Mouse (Mus musculus): Measurements from ENCODE around the gene Dusp7.

The Dusp7 gene

GRCm38 (mm10) chr9:106355217-106355974 lies 13.0 kb upstream of the Dusp7 start:
- DNase-seq (ENCODE audit: low spot score), result no peak

DNA sequence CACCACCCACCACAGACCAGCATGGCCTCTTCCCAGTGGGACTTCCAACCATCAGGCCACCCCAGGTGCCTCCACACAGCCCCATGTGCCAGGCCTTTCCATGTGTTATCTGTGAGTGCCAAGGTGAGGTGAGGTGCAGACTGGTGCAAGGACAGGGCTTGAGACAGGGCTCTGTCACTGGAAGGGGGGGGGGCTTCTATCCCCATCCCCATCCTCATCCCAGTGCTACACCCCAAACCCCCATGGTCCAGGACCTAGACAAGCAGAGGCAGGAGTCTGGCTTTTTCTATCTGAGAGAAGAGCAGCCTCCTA lies 12.5 kb upstream of the Dusp7 start:
- DNase-seq (ENCODE audit: low spot score), result no peak

GRCm38 (mm10) chr9:106356323-106356844 lies 12.0 kb upstream of the Dusp7 start:
- DNase-seq (ENCODE audit: low spot score), result no peak

DNA sequence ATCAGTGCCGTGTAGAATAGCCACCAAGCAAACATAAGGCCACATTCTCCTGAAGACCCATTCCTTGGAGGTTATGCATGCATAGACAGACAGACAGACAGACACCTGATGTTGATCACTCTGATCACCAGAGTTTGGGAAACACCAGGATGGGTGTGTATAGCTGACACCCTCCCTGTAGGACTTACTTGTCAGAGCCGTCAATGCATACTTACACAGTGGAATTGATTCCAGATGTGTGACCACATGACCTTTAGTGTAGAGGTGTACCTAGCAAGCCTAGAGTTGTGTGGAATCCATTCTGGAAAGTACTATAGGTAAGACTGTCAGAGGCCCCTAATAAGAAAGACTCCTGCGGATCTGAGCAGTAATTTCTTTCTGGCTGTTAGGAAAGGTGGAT lies 11.3 kb upstream of the Dusp7 start:
- no peak for DNase-seq (ENCODE audit: low spot score)

- no peak for DNase-seq (ENCODE audit: low spot score)
Observed at GRCm38 (mm10) chr9:106359297-106359696, 9.1 kb upstream of the Dusp7 start.

- DNase-seq (ENCODE audit: low spot score), result no peak
Observed at GRCm38 (mm10) chr9:106361140-106361539, 7.3 kb upstream of the Dusp7 start.

- DNase-seq (ENCODE audit: low spot score), result no peak
Observed at GRCm38 (mm10) chr9:106365333-106365732, 3.1 kb upstream of the Dusp7 start.

- DNase-seq (ENCODE audit: low spot score), result no peak
Observed at GRCm38 (mm10) chr9:106366188-106366587, 2.2 kb upstream of the Dusp7 start.

GRCm38 (mm10) chr9:106367001-106367400 lies 1.4 kb upstream of the Dusp7 start:
- no peak for DNase-seq (ENCODE audit: low spot score)

DNA sequence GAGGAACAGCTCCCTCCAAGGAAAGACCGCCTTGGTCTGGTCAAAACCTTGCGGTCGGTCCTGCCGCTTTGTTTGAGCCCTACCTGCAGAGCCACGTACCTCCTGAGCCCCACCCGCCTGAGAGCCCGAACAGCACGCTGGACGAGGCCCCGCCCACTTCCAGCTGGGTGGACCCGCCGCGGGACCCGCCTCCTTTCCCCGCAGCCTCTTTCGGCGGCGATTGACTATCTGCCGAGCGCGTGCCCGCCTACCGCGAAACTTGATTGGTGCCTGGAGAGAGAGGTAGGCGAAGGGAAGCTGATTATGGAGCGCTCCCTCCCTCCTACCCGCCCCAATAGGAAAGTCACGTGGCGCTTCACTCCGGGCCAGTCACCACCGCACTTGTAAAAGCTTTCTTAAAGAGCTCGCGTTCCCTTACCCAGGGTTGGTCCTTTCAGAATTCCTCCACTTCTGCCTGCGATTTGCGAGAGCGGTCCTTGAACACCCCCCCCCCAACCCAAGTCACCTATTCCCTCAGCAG lies 780 bp upstream of the Dusp7 start:
- DNase-seq (ENCODE audit: low spot score), result peak; percentile 98

DNA sequence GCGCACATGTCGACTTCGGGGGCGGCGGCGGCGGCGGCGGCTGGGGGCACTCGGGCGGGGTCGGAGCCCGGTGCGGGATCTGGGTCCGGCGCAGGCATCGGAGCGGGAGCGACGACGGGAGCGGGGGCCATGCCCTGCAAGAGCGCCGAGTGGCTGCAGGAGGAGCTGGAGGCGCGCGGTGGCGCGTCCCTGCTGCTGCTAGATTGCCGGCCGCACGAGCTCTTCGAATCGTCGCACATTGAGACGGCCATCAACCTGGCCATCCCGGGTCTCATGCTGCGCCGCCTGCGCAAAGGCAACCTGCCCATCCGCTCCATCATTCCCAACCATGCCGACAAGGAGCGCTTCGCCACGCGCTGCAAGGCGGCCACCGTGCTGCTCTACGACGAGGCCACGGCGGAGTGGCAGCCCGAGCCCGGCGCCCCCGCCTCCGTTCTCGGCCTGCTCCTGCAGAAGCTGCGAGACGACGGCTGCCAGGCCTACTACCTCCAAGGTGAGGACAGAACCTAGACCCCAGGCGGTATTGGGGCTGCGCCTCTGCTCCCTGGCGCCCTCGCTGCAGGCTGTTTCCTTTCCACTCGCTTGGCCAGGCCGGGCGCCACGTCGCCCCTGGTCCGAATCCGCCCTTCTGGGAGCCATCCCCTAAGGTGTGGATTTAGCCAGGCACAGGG lies 534 bp downstream of the Dusp7 start:
- peak; percentile 49 for DNase-seq (ENCODE audit: low spot score)

DNA sequence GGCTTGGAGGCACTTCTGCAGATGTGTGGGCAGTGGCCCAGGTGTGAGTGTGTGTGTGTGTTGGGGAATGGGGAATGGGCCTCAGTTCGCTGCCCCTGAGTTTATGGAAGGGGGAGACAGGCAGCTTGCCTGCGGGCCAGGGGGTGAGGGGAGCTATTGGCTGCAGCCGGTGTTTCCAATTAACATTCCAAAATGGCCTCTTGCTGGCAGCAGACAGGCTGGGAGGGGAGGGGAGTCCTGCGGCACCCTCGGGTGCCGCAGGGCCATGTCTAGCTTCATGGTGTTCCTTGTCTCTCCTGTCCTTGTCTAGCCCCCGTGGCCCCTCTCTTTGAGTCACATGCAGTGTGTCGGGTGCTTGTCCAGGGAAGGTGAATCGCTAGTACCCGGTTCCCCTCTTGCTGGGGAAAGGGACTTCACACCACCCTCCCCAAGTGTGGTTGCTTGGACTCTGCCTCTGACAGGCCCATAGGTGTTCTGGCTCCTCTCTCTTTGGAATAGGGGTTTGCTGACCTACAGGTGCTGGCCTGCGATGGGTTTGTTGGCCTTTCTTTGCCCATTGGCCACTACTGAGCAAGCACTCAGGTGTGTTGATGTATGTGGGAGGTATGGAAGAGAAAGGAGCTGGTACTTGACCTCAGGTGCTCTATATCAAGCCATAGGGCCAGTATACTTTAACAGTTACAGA lies 1.5 kb downstream of the Dusp7 start:
- DNase-seq (ENCODE audit: low spot score), result no peak

- DNase-seq (ENCODE audit: low spot score), result peak; percentile 64
Observed at GRCm38 (mm10) chr9:106370620-106371383, 2.4 kb downstream of the Dusp7 start.

DNA sequence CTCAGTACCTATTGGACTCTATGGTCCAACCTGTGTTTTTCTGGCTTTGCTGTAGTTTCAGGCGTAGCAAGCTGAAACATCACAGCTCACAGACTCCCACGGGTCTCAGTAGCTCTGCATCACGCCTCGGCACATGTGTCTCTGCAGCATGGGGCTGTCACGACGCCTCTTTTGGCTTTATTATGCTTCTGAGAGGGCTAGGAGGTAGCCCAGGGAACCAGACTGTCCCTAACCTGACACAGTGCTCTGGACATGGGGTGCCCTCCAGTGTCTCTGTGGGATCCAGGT lies 2.9 kb downstream of the Dusp7 start:
- DNase-seq (ENCODE audit: low spot score), result no peak

DNA sequence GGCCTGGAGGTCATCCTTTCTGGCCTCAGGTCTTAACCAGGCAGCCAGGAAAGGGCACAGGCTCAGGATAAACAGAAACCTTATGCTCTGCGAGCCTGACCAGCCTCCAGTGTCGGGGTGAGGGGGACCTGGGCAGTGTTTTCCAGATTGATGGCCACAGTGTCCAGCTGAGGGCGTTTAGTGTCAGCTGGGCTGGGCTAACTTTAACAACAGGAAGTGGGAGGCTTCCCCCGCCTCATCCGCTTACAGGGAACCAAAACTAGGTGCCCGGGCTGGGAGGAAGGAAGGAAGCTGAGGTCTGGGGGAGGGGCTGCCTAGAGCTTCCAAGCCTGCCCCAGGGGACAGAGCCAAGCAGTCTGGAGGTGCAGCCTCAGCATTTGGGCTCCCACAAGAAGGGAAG lies 3.3 kb downstream of the Dusp7 start:
- DNase-seq (ENCODE audit: low spot score), result no peak

DNA sequence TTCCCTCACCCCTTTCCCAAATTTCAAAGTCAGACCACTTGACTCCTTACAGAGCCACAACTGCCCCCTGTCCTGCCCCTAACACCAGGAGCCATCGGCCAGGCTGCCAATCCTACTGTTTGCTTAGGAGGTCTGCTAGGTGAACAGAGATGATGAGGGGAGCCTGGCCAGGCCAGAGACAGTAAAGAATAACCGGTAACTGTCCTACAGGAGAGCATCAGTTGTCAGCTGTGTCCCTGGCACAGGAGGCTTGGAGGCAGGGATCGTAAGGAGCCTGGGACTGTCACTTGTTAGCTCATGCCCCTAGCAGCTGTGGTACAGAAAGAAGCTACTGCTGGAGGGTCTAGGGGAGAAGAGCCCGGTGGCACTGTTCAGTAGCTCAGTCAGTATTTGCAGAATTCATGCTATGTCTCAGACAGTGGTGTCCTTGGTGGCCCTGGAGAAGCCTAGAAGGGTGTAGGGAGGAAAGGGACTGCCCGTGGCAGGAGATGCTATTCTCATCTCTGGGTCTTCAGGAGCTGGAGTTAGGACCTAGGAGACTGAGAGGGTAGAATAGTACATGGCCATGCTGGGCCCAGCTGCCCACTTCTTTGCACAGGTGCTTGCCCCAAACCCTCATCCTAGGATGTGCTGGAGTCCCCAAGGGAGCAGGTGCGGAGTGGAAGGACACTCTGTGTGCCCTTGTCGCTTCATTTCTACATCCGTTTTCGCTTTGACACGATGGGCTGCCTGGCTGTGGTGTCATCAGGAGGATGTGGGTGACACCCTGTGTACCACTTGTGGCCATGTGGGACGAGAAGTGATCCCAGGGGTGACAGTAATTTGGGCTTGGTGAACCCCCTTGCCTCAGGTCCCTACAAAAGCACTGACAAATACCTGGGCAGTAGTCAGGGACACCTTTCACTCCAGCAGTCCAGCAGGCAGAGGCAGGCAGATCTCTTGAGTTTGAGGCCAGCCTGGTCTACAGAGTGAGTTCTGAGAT lies 4.3 kb downstream of the Dusp7 start:
- no peak for DNase-seq (ENCODE audit: low spot score)

DNA sequence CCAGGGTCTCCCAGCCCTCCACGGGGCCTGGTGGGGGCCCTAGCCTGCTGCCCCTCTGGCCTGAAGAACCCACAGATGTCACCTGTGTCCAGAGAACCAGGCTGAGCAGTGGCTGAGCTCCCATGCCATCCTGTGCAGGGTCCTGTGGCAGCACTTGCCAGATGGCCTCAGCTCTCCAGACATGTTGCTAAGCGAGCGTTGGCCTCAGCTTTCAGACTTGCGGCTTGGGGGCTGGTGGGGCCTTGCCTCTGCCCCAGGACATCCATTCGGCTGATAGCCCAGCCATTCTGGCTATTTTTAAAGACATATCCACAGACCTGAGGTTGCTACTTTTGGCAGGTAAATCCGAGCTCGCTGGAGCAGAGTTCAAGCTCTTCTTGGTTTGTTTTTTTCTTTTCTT lies 5.5 kb downstream of the Dusp7 start:
- no peak for DNase-seq (ENCODE audit: low spot score)

DNA sequence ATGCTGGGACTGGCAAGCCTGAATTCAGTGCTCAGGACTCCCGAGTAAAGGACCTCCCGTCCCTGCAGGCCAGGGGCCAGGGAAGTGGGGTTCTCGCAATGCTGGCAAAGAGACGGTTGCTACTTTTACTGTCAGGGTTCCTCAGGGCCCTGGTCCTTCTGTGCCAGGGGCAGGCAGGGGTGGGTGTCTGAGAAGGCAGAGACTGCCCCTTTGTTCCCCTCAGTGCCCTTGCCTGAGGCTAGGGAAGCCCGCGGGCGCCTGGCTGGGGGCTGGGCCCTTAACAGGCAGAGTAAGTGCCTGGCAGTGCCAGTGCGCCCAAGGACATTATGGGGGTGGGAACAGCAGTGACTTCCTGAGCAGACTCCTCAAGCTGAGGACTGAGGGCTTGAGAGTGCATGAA lies 8.8 kb downstream of the Dusp7 start:
- DNase-seq (ENCODE audit: low spot score), result no peak

GRCm38 (mm10) chr9:106378045-106378444 lies 9.6 kb downstream of the Dusp7 start:
- DNase-seq (ENCODE audit: low spot score), result no peak

DNA sequence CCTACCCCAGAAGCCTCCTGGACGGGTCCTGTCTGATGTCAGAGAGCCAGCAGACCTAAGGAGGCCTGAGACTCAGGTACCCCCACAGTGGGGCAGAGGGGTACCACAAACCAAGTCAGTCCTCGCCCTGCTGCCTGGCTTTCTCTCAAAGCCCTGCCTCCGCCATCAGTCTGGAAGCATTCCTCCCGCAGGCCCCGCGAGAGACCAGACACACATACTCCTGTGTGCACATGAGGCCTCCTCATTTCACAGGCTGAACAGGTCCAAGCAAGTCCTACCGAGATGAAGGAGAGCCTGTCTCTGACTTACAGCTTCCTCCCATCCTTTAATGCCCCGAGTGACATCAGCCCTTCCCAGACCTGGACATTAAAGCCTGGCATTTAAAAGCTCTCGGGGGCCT lies 10.3 kb downstream of the Dusp7 start:
- no peak for DNase-seq (ENCODE audit: low spot score)

GRCm38 (mm10) chr9:106386181-106386864 lies 17.9 kb downstream of the Dusp7 start:
- DNase-seq (ENCODE audit: low spot score), result no peak
